Mouse (Mus musculus): ENCODE data around the gene Cxxc4. TPM values are rescaled to one million over a fixed set of nuclear protein-coding genes. Genes with fewer than 3 reads are reported as not detected.

Gene Cxxc4
- polyA plus RNA-seq, 1 experiment from 2014 or later = 21.1 TPM

DNA sequence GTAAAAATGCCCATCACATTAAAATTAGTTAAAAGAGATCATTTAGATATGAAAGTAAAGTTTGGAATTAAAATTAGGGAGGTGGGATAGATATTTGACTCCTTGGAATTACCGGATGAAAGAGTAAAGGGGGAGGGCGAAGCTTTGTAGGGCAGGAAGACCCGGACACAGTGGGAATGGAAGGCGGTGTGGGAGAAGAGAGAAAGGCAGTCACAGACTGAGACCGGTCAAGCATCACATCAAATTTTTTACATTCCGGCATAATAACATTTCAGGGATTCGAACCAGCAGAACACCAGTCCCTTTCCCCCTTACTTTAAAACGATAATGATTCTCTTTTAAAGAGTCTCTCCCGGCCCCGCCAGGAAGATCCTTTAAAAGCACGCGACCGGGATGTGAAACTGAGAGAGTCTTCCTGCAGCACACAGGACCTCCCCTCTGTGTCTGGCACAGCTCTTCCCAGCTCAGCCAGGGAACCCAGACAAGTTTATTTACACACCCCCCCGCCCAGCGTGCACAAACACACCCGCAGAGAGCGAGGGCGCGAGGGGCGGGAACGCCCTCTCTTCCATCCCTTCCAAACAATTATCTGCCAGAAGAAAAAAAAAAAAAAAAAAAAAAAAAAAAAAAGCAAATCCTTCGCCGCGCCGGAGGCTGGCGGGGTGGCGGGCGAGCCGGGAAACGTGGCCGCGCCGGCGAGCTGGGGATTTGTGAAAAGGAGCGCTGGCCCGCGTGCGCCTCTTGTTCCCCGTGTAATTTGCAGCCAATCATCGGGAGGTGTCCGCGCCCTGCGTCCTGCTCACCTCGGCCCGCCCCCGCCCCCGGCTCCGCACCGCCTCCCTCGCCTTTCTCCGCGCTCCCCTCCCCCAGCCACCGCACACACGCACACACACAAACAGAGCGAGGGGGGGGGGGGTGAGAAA is 532 bp upstream of the Cxxc4 start:
- peaks cover 31% of the 10 kb centered on the region for H3K4me1 ChIP-seq
- ATAC-seq = peak; percentile 75

DNA sequence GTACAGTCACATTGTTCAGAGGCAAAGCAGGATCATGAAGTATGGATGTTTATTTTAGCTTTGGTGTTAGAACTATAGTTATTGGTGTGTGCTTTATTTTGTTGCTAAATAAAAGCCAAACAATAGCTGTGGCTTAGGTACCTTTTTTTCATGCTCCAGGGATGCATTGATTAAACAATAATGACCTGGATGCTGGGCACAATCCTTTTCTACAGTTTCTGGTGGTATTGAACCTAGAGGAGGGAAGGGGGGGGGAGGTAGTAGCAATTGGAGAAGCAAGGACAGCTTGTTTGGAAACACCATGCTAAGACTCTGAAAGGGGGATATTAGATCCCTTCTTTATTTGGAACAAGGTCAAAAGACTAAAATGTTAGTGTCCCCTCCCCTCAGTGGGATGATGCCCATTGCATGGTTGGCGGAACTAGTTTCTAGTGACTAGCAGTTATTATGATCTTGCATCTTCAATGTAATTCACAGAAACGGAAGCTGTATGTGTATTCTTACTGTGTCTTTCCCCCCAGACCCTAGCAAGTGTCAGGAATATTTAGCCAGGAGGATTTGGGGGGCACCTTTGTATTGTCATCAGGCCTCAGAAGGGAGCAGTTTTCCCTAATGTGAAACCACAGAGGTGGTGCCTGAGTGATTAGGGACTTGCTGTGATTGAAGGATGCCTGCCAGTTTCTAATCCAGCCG is 975 bp downstream of the Cxxc4 start:
- Histone ChIP-seq H3K9me3 (replicated peaks) (no peaks in the 10 kb centered on the region), H3K9ac (peak overlapping the region; percentile 87), H3K4me2 (peak overlapping the region; percentile 77), H3K36me3 (ENCODE audit: poor library complexity, severe bottlenecking) (0 out of 2 replicates have a peak, but pooled peaks cover 3% of the 10 kb centered on the region), H3K4me3 (peak overlapping the region; percentile 67), H3K27me3 (no peaks in the 10 kb centered on the region), H3K4me1 (peaks cover 43% of the 10 kb centered on the region), H3K27ac (peak overlapping the region; percentile 99)
- no peak for ATAC-seq
- WGBS = 13% methylated on average over 3 of the region's 3 CpGs

More for the DNA sequence above, 532 bp upstream of the Cxxc4 start:
- peak overlapping the region; percentile 67 for H3K4me3 ChIP-seq
- H3K9ac ChIP-seq = peak overlapping the region; percentile 87
- H3K27ac ChIP-seq = peak overlapping the region; percentile 99
- under 1% methylated on average over 47 of the region's 55 CpGs for WGBS
- H3K27me3 ChIP-seq = no peaks in the 10 kb centered on the region
- H3K9me3 ChIP-seq (replicated peaks) = no peaks in the 10 kb centered on the region
- H3K36me3 ChIP-seq (ENCODE audit: poor library complexity, severe bottlenecking) = no peaks in the 10 kb centered on the region
- peak overlapping the region; percentile 77 for H3K4me2 ChIP-seq

DNA sequence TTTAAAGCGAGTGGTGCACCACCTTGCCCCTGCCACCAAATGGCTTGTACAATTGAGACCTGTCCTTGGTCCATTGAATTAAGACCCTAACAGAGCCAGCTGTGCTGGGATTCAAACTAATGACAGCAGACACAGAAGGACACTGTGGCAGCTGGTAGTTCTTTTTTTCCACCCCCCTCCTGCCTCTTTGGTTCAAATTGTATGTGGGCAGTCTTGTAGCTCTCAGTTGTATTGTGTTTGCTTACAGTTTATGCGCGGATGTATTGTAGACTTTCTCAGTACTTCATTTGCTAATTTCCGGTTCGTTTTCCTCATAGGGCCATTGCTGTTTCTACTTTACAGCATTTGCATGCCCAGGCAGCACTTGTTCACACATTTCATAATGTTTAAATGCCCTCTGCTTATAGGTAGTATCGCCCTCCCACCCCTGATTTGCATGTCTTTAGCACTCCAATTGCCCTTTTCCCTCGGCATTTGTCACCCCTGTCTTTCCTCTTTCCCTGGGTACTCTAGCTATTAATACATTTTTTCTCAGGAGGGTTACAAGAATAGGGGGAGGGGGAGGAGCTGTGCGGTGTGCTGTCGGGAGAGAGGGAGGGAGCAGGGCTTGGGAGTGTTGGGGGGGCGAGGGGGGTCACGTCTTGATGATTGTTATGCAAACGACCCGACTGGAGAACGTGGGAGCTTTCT is 2.5 kb downstream of the Cxxc4 start:
- Histone ChIP-seq H3K4me1 (peaks cover 57% of the 10 kb centered on the region), H3K9me3 (replicated peaks) (no peaks in the 10 kb centered on the region)
- under 1% methylated on average over 14 of the region's 14 CpGs for WGBS

GRCm38 (mm10) chr3:134239321-134239970 is 3.2 kb downstream of the Cxxc4 start:
- Histone ChIP-seq H3K36me3 (ENCODE audit: poor library complexity, severe bottlenecking) (0 out of 2 replicates have a peak, but pooled peaks cover 5% of the 10 kb centered on the region), H3K4me2 (peak overlapping the region; percentile 77), H3K9ac (peak overlapping the region; percentile 87), H3K27me3 (no peaks in the 10 kb centered on the region), H3K4me1 (peaks cover 60% of the 10 kb centered on the region), H3K4me3 (peak overlapping the region; percentile 67), H3K9me3 (replicated peaks) (no peaks in the 10 kb centered on the region), H3K27ac (peak overlapping the region; percentile 99)
- peak; percentile 23 for ATAC-seq
- under 1% methylated on average over 47 of the region's 51 CpGs for whole genome bisulfite sequencing

More for the DNA sequence above, 2.5 kb downstream of the Cxxc4 start:
- Histone ChIP-seq H3K9ac (peak overlapping the region; percentile 87), H3K36me3 (ENCODE audit: poor library complexity, severe bottlenecking) (0 out of 2 replicates have a peak, but pooled peaks cover 5% of the 10 kb centered on the region), H3K4me2 (peak overlapping the region; percentile 77), H3K4me3 (peak overlapping the region; percentile 67), H3K27me3 (no peaks in the 10 kb centered on the region), H3K27ac (peak overlapping the region; percentile 99)
- ATAC-seq = peak; percentile 16

DNA sequence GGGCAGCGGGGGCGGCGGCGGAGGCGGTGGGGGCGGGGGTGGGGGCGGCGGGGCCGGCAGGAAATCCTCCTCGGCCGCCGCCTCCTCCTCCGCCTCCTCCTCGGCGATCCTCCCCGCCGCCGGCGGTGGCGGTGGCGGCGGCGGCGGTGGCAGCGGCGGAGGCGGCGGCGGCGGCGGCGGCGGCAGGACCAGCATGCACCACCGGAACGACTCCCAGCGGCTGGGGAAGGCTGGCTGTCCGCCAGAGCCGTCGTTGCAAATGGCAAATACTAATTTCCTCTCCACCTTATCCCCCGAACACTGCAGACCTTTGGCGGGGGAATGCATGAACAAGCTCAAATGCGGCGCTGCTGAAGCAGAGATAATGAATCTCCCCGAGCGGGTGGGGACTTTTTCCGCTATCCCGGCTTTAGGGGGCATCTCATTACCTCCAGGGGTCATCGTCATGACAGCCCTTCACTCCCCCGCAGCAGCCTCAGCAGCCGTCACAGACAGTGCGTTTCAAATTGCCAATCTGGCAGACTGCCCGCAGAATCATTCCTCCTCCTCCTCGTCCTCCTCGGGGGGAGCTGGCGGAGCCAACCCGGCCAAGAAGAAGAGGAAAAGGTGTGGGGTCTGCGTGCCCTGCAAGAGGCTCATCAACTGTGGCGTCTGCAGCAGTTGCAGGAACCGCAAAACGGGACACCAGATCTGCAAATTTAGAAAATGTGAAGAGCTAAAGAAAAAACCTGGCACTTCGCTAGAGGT is 3.9 kb downstream of the Cxxc4 start:
- Histone ChIP-seq H3K27me3 (no peaks in the 10 kb centered on the region), H3K27ac (peak overlapping the region; percentile 99), H3K4me2 (peak overlapping the region; percentile 77), H3K9ac (peak overlapping the region; percentile 87), H3K4me1 (peaks cover 57% of the 10 kb centered on the region), H3K36me3 (ENCODE audit: poor library complexity, severe bottlenecking) (0 out of 2 replicates have a peak, but pooled peaks cover 5% of the 10 kb centered on the region), H3K4me3 (peak overlapping the region; percentile 67), H3K9me3 (replicated peaks) (no peaks in the 10 kb centered on the region)
- ATAC-seq = peak; percentile 33
- WGBS = 0% methylated on average over 26 of the region's 61 CpGs

DNA sequence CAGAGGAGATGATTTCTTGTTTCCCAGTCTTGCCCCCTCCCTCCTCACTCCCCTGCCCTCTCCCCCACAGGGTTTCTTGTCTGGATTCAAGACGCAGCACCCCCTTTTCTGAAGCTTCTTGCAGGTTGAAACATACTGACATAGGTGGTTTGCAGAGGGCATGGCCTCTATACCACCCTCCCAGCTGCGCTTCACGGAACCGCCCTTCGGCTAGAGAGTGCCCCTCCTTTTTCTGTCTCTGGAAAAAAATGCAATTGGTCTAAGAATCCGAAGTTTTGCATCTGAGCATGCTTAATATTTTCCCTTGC is 4.4 kb downstream of the Cxxc4 start:
- 1% methylated on average over 6 of the region's 6 CpGs for WGBS
- Histone ChIP-seq H3K4me1 (peaks cover 55% of the 10 kb centered on the region), H3K4me2 (peak overlapping the region; percentile 77), H3K36me3 (ENCODE audit: poor library complexity, severe bottlenecking) (0 out of 2 replicates have a peak, but pooled peaks cover 5% of the 10 kb centered on the region), H3K4me3 (peak overlapping the region; percentile 67), H3K9ac (peak overlapping the region; percentile 87), H3K27me3 (no peaks in the 10 kb centered on the region), H3K27ac (peak overlapping the region; percentile 99), H3K9me3 (replicated peaks) (no peaks in the 10 kb centered on the region)
- no peak for ATAC-seq

DNA sequence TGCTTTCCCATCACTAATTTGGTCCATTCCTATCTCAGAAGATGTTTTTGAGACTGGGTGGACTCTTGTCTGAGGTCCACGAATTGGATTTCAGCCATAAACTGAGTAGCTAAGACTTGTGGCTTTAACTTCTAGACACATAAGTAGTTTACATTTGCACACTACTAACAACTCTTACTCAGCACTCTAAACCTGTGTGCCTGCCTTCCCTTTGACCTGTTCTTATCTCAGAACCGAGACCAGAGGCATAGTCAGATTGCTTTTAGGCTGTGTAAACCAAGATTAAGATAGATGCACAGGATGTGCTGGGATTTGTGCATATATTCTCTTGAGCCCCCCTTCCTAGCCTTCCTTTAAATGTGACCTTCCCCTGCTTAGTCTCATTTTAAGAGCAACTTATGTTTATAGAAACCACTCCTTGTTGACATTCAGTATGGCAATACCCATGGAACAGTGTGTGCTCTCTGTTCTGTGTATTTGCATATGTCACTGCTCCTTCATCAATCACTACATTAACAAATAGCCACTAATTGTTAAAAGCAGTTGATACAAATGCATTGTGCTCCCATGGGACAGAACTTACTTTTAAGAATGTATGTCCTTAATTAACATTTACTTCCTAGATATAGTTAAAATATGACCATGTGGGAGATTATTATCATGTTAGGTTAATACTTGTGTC is 7.0 kb downstream of the Cxxc4 start:
- H3K4me3 ChIP-seq = no peak overlapping the region; the same call in 1 of the 2 replicates
- 0 out of 2 replicates have a peak, but pooled peaks cover 5% of the 10 kb centered on the region for H3K36me3 ChIP-seq (ENCODE audit: poor library complexity, severe bottlenecking)
- H3K9me3 ChIP-seq (replicated peaks) = no peaks in the 10 kb centered on the region
- ATAC-seq = no peak
- no peak overlapping the region for H3K27ac ChIP-seq
- H3K9ac ChIP-seq = no peak overlapping the region
- peaks cover 41% of the 10 kb centered on the region for H3K4me1 ChIP-seq
- 73% methylated on average over 2 of the region's 2 CpGs for WGBS
- H3K27me3 ChIP-seq = no peaks in the 10 kb centered on the region
- peak overlapping the region; percentile 49 for H3K4me2 ChIP-seq

- no peak for ATAC-seq
- no peaks in the 10 kb centered on the region for H3K27me3 ChIP-seq
- H3K4me2 ChIP-seq = peak overlapping the region; percentile 33; the same call in 1 of the 2 replicates
- peaks cover 36% of the 10 kb centered on the region for H3K4me1 ChIP-seq
- no peaks in the 10 kb centered on the region for H3K9me3 ChIP-seq (replicated peaks)
- H3K9ac ChIP-seq = no peak overlapping the region
- WGBS = 32% methylated on average over 3 of the region's 3 CpGs
- H3K36me3 ChIP-seq (ENCODE audit: poor library complexity, severe bottlenecking) = 0 out of 2 replicates have a peak, but pooled peaks cover 5% of the 10 kb centered on the region
- no peak overlapping the region for H3K4me3 ChIP-seq
- no peak overlapping the region for H3K27ac ChIP-seq
Observed at GRCm38 (mm10) chr3:134243850-134244247, 7.6 kb downstream of the Cxxc4 start.

GRCm38 (mm10) chr3:134254221-134254620 is 17.9 kb downstream of the Cxxc4 start:
- H3K4me1 ChIP-seq = peaks cover 8% of the 10 kb centered on the region
- no peak overlapping the region for H3K4me3 ChIP-seq
- no peaks in the 10 kb centered on the region for H3K9me3 ChIP-seq (replicated peaks)
- WGBS = 51% methylated on average over 2 of the region's 2 CpGs
- no peak overlapping the region for H3K4me2 ChIP-seq
- no peak overlapping the region for H3K9ac ChIP-seq
- H3K27me3 ChIP-seq = no peaks in the 10 kb centered on the region
- ATAC-seq = no peak
- H3K36me3 ChIP-seq (ENCODE audit: poor library complexity, severe bottlenecking) = no peaks in the 10 kb centered on the region
- no peak overlapping the region for H3K27ac ChIP-seq

DNA sequence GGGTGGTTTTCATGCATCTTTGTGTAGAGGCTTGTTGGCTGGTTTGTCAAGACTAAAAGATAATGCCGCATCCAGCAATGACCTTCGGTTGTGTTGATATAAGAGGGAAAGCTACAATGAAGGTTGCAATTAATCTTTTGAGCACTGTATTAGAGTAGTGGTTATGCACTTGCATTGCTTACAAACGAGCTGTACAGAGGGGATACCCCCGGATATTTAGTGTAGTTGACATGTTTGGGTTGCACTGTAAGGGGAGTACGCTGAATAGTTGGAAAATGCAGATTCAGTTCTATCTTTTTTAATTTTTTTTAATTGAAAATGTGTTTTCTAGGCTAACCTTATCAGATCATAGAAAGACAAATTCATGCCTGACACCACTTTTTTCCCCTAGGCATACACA is 22.4 kb downstream of the Cxxc4 start:
- no peaks in the 10 kb centered on the region for H3K9me3 ChIP-seq (replicated peaks)
- ATAC-seq = 0 out of 2 replicates have a peak, but pooled peaks have one; percentile 50
- no peaks in the 10 kb centered on the region for H3K27me3 ChIP-seq
- H3K4me2 ChIP-seq = no peak overlapping the region
- peaks cover 15% of the 10 kb centered on the region for H3K4me1 ChIP-seq
- H3K4me3 ChIP-seq = no peak overlapping the region
- no peak overlapping the region for H3K9ac ChIP-seq
- H3K27ac ChIP-seq = no peak overlapping the region
- whole genome bisulfite sequencing = 29% methylated on average over 5 of the region's 5 CpGs
- no peaks in the 10 kb centered on the region for H3K36me3 ChIP-seq (ENCODE audit: poor library complexity, severe bottlenecking)
